In the genomic region with DNA sequence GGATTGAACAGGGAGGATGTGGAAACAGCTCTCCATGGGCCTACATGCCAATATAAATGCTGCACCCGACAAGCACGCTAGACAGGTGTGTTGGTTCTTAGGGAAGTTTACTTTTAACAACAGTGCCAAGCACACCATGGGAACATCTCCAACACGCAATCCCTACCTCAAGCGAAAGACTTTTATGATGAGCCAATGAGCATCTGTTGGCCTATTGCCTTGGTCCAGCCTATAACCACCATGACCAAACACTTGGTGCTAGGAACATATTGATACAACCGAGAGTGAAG, we compare ENCODE assay signal across 18 mouse cellular contexts. TPM values are rescaled to one million over a fixed set of nuclear protein-coding genes. Genes with fewer than 3 reads are reported as not detected.
"Had no signal": no experiment of that assay in that cellular context is flagged by ENCODE, and none has a peak within 500 bp of the region (broad histone marks: within the 10 kb centered on the region; RNA-seq: fewer than 3 reads in every experiment).

No protein-coding gene starts in this region.

- H3K36me3 ChIP-seq: limb, embryonic 12.5 days; liver, embryonic 12.5 days; liver, embryonic 15.5 days; midbrain, embryonic 10.5 days; midbrain, embryonic 13.5 days; neural tube, embryonic 13.5 days; stomach, embryonic 15.5 days had no signal

- H3K4me3 ChIP-seq: left cerebral cortex, adult 2 months; limb, embryonic 12.5 days; liver, embryonic 12.5 days; liver, embryonic 15.5 days; megakaryocyte, embryonic 14.5 days; midbrain, embryonic 10.5 days; midbrain, embryonic 13.5 days; myocyte; neural tube, embryonic 13.5 days; stomach, embryonic 15.5 days had no signal

- H3K9ac ChIP-seq: limb, embryonic 12.5 days; liver, embryonic 12.5 days; liver, embryonic 15.5 days; midbrain, embryonic 13.5 days; neural tube, embryonic 13.5 days; stomach, embryonic 15.5 days had no signal

- H3K4me2 ChIP-seq: limb, embryonic 12.5 days; liver, embryonic 12.5 days; liver, embryonic 15.5 days; midbrain, embryonic 13.5 days; neural tube, embryonic 13.5 days; stomach, embryonic 15.5 days had no signal

- H3K9me3 ChIP-seq: limb, embryonic 12.5 days; liver, embryonic 12.5 days; liver, embryonic 15.5 days; megakaryocyte, embryonic 14.5 days; midbrain, embryonic 10.5 days; midbrain, embryonic 13.5 days; neural tube, embryonic 13.5 days; stomach, embryonic 15.5 days had no signal

- ATAC-seq: intestine, postnatal 0 days; liver, embryonic 12.5 days; midbrain, embryonic 13.5 days; midbrain, embryonic 16.5 days had no signal

- H3K4me1 ChIP-seq: liver, embryonic 12.5 days; liver, embryonic 15.5 days; midbrain, embryonic 13.5 days; stomach, embryonic 15.5 days had no signal

- H3K27me3 ChIP-seq: limb, embryonic 12.5 days; liver, embryonic 12.5 days; liver, embryonic 15.5 days; megakaryocyte, embryonic 14.5 days; midbrain, embryonic 13.5 days; neural tube, embryonic 13.5 days; stomach, embryonic 15.5 days had no signal

- H3K27ac ChIP-seq: left cerebral cortex, adult 2 months; limb, embryonic 12.5 days; liver, embryonic 12.5 days; liver, embryonic 15.5 days; midbrain, embryonic 10.5 days; midbrain, embryonic 13.5 days; neural tube, embryonic 13.5 days; stomach, embryonic 15.5 days had no signal

- DNase-seq: layer of hippocampus, postnatal 36 days; liver; right cerebral cortex, postnatal 25 days; spleen, adult 18-20 months; thymus, adult 2 months; thymus, postnatal 14 days had no signal

RNA-seq across cellular contexts. Expression of a gene that starts 32.1 kb away (rescaled TPM):
- polyA plus RNA-seq: myocyte had no signal
